Mouse (Mus musculus) lung, postnatal 0 days (tissue): ENCODE measurements at regions not wholly inside any gene's neighbourhood (a gene's known extent, or its start where the extent isn't known, plus 50 kb on each side); places are given as distances from the start of the nearest gene placed in this dataset.

Experiments
- CTCF ChIP-seq: IDR thresholded peaks from 2 replicates; pipeline ENCODE4 v1.5.1; 2016; ENCODE audit warnings: antibody characterized with exemption, mild to moderate bottlenecking
- EP300 ChIP-seq: IDR thresholded peaks from 2 replicates; pipeline ENCODE4 v1.6.1; 2016; ENCODE audit warnings: antibody characterized with exemption, mild to moderate bottlenecking, control low read depth

DNA sequence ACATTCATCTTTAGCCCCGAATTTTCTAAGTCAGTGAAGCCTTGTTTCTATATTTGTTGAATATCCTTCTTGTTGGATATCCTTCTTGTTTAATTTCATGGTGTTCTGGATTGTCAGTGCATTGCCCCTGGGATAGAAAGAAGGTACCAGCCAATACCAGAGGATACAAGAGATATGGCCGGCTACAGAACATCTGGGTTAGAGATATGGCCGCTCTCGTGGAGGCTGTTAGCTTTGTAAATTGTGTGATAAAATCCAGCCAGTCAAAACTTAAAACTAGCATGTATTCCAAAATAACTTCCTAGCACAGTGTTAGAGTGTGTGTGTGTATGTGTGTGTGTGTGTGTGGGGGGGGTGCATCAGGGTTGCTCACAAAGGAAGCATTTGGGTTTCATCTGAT lies 241.4 kb upstream of the Sstr1 start:
- TF ChIP-seq CTCF (no peak), EP300 (no peak)
